Mouse (Mus musculus) ES-E14 (cell line): ENCODE data around the gene Tuba1a.

ENCODE experiments used
- CHD2 ChIP-seq: IDR thresholded peaks from 2 replicates; pipeline ENCODE4 v1.6.1; 2014; ENCODE audit warnings: mild to moderate bottlenecking, low read depth, low read length, inconsistent platforms
- HCFC1 ChIP-seq: IDR thresholded peaks from 2 replicates; pipeline ENCODE4 v1.6.1; 2012; ENCODE audit warnings: low read length, inconsistent platforms, borderline replicate concordance; ENCODE audit not compliant: insufficient read depth
- MAFK ChIP-seq: IDR thresholded peaks from 2 replicates; pipeline ENCODE4 v1.6.1; 2014; ENCODE audit warnings: mild to moderate bottlenecking, low read depth, low read length, inconsistent platforms; ENCODE audit not compliant: insufficient read depth
- ZC3H11A ChIP-seq: IDR thresholded peaks from 2 replicates; pipeline ENCODE4 v1.6.1; 2012; ENCODE audit warnings: low read depth, mild to moderate bottlenecking, inconsistent platforms, low read length, borderline replicate concordance
- ZNF384 ChIP-seq: IDR thresholded peaks from 2 replicates; pipeline ENCODE4 v1.6.1; 2012; ENCODE audit warnings: low read depth, low read length, inconsistent platforms

- TF ChIP-seq CHD2 (no peak), ZC3H11A (no peak), HCFC1 (no peak), MAFK (no peak), ZNF384 (no peak)
These were observed 1.8 kb upstream of the Tuba1a start for GRCm38 (mm10) chr15:98955324-98955723.
